Mouse (Mus musculus) neutrophil, adult 65 days (primary cell): Measurements from ENCODE around the gene Rhox1. TPM values are rescaled to one million over a fixed set of nuclear protein-coding genes. Genes with fewer than 3 reads are reported as not detected.

Experiments used
- total RNA-seq: library from RNA; stranded (reverse); gene quantifications from 2 replicates; pipeline ENCODE4 v1.2.4, GENCODE M21; 2023

Gene Rhox1
- total RNA-seq = not detected in 2 replicates

DNA sequence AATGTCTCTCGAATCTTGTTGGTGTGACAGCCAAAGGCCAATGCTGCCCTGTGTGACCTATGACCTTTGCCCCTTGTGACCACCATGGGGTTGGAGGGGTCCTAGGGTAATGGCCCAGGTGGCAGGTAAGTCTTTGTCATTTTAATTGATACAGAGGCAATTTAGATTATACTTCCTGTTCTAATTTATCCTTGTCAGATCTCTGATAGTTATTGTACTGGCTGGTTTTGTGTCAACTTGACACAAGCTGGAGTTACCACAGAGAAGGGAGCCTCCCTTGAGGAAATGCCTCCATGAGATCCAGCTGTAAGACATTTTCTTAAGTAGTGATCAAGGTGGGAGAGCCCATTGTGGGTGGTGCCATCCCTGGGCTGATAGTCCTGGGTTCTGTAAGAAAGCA lies at the start of gene Rhox1:
Gene Rhox1, minus strand, starts transcription at position 101 of the 400 bp plus-strand sequence.

GRCm38 (mm10) chrX:37265038-37265437 lies 43.0 kb upstream of the Rhox1 start, which contains the start of gene Rhox4a:
TSS of gene Rhox4a (plus strand) at chrX:37265338.

DNA sequence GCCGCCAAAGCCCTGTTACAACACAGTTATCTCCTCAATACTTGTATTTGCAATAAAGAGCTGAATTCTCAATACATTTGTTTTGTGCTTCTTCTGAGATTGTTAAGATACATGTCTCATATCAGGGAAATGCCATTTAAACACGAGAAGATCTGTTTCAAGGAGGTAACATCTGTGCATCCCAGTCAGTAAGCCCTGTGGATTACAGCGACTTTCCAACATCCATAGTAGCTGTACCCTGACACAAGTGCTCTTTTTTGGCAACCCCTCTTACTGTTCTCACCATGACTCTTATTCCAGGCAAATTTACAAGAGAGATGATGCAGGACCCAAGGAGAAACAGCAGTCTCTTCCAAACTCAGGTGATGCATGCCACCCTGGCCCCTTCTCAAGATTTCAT lies 27.6 kb upstream of the Rhox1 start, which contains the start of gene Rhox3a:
Gene Rhox3a, plus strand, starts transcription at position 301 of the 400 bp plus-strand sequence.

GRCm38 (mm10) chrX:37244676-37245075 lies 22.6 kb upstream of the Rhox1 start, which contains the start of gene Rhox2a:
TSS of gene Rhox2a (plus strand) at chrX:37244976.

GRCm38 (mm10) chrX:37210941-37211340 lies 11.1 kb downstream of the Rhox1 start, which contains the start of gene Gm9:
TSS of gene Gm9 (minus strand) at chrX:37211041.

GRCm38 (mm10) chrX:37191105-37191743 lies 30.8 kb downstream of the Rhox1 start, which contains the start of the genes Ndufa1 and Rnf113a1:
TSS of gene Ndufa1 (minus strand) at chrX:37191163.
TSS of gene Rnf113a1 (plus strand) at chrX:37191245.

DNA sequence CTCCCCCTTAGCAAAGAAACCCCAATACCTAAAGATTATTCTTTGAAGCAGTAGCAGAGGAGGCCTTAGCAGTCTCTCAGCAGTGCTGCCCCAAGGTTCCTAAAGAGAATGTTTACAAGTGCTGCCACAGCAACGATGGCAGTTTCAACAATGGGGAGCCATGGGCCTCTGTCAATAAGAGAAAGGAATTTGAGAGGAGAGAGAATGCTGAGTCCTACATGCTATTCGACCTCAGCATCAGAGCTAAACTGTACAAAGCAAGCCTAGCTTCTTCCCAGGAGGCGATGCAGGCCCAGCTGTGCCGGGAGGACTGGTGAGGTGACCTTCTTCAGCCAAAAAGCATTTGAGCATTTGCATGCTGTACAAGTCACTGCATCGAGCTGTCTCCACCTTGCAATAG lies 53.3 kb downstream of the Rhox1 start, which contains the start of gene Akap14:
Gene Akap14, minus strand, starts transcription at position 101 of the 400 bp plus-strand sequence.

Other genes with a start within 250 kb of the Rhox1 start
- 21.9 and 28.2 TPM in 2 replicates for gene Sept6, start 230.5 kb downstream of the Rhox1 start, total RNA-seq
- not detected in 2 replicates for gene Sowahd, start 173.4 kb downstream of the Rhox1 start, total RNA-seq
- 246 and 267 TPM in 2 replicates for gene Rpl39, start 136.9 kb downstream of the Rhox1 start, total RNA-seq
- 11.3 and 14.3 TPM in 2 replicates for gene Upf3b, start 111.9 kb downstream of the Rhox1 start, total RNA-seq
- 11.5 and 15.5 TPM in 2 replicates for gene Nkap, start 95.5 kb downstream of the Rhox1 start, total RNA-seq
- not detected in 2 replicates for gene Akap14, start 53.4 kb downstream of the Rhox1 start, total RNA-seq
- gene Ndufa1, start 31.1 kb downstream of the Rhox1 start, total RNA-seq = 90.8 and 107 TPM in 2 replicates
- gene Rnf113a1, start 31.0 kb downstream of the Rhox1 start, total RNA-seq = 3.0 and 3.3 TPM in 2 replicates
- not detected in 2 replicates for gene Gm9, start 11.2 kb downstream of the Rhox1 start, total RNA-seq
- gene Rhox2a, start 22.7 kb upstream of the Rhox1 start, total RNA-seq = not detected in 2 replicates
- gene Rhox3a, start 27.7 kb upstream of the Rhox1 start, total RNA-seq = not detected in 2 replicates
- not detected in 2 replicates for gene Rhox4a, start 43.1 kb upstream of the Rhox1 start, total RNA-seq
- gene Rhox3a2, start 157.8 kb upstream of the Rhox1 start, total RNA-seq = not detected in 2 replicates
- gene Rhox4a2, start 168.6 kb upstream of the Rhox1 start, total RNA-seq = not detected in 2 replicates
- gene Rhox2b, start 189.8 kb upstream of the Rhox1 start, total RNA-seq = not detected in 2 replicates
- gene Rhox4b, start 210.2 kb upstream of the Rhox1 start, total RNA-seq = not detected in 2 replicates
- not detected in 2 replicates for gene Rhox2c, start 231.4 kb upstream of the Rhox1 start, total RNA-seq
- not detected in 2 replicates for gene Rhox3c, start 236.3 kb upstream of the Rhox1 start, total RNA-seq